Mouse (Mus musculus) erythroblast, embryonic 14.5 days (primary cell): ENCODE measurements around the gene D630045J12Rik.

ENCODE experiments used
- GATA1 ChIP-seq: IDR thresholded peaks from 2 replicates; pipeline ENCODE4 v1.6.1; 2012; ENCODE audit warnings: low read length, inconsistent platforms, mixed read lengths
- TAL1 ChIP-seq: IDR thresholded peaks from 3 replicates; pipeline ENCODE4 v1.6.1; 2012; ENCODE audit warnings: low read length, inconsistent platforms, mixed read lengths

GRCm38 (mm10) chr6:38231994-38232393 lies 21.8 kb downstream of the D630045J12Rik start:
- TF ChIP-seq GATA1: no peak
- TF ChIP-seq TAL1: no peak
